Mouse (Mus musculus): ENCODE measurements around the gene Bglap. TPM values are rescaled to one million over a fixed set of nuclear protein-coding genes. Genes with fewer than 3 reads are reported as not detected.

Bglap gene
- total and polyA plus RNA-seq, 3 experiments: not detected

GRCm38 (mm10) chr3:88418016-88418415 lies 33.8 kb upstream of the Bglap start:
- Histone ChIP-seq H3K27me3 (replicated peaks) (no peaks in the 10 kb centered on the region), H3K4me3 (replicated peaks in 1 of 3; ENCODE audit: low read depth in 2 of 3, low read length in 2 of 3, poor library complexity in 1 of 3) (no peak overlapping the region), H3K79me2 (replicated peaks; ENCODE audit: control insufficient read depth, extremely low read depth, insufficient read depth, poor library complexity, severe bottlenecking) (peaks cover 7% of the 10 kb centered on the region; the same call in 1 of the 2 replicates), H3K9me3 (replicated peaks; ENCODE audit: low read length) (no peaks in the 10 kb centered on the region), H3K36me3 (replicated peaks in 1 of 2; ENCODE audit: control insufficient read depth in 1 of 2, insufficient read depth in 1 of 2, low read length in 1 of 2) (peaks cover 52 to 92% of the 10 kb centered on the region in 2 experiments), H3K27ac (ENCODE audit: insufficient read depth, low read depth) (no peak overlapping the region), H3K9ac (ENCODE audit: insufficient read depth, low read depth) (no peak overlapping the region), H3K4me1 (ENCODE audit: control insufficient read depth in 1 of 2, insufficient read depth in 2 of 2) (peaks cover 2 to 12% of the 10 kb centered on the region in 2 experiments; a peak in 2 of 4 replicates), H3K4me2 (ENCODE audit: insufficient read depth, low read depth, poor library complexity, severe bottlenecking) (no peak overlapping the region)
- DNase-seq (ENCODE audit: extremely low read depth): no peak
- TF ChIP-seq CHD1 (IDR thresholded peaks at IDR 0.05; ENCODE audit: low read depth, low read length) (no peak), TBP (conservative IDR thresholded peaks at IDR 0.05; ENCODE audit: low read depth, low read length) (no peak), PAX5 (IDR thresholded peaks at IDR 0.05; ENCODE audit: low read length) (no peak), ZKSCAN1 (IDR thresholded peaks at IDR 0.05; ENCODE audit: borderline replicate concordance, low read depth, low read length) (no peak), MXI1 (IDR thresholded peaks at IDR 0.05; ENCODE audit: low read depth, low read length) (no peak), CTCF (conservative IDR thresholded peaks at IDR 0.05 in 1 of 2, IDR thresholded peaks at IDR 0.05 in 1 of 2; ENCODE audit: low read depth in 2 of 2, low read length in 2 of 2) (no peak)
- in situ Hi-C loops (cut with MboI; ENCODE audit: low pct_ligation_motif_present, low pct_unique_long_range_greater_than_20kb, low sequenced_read_pairs) (no loop called here), dilution Hi-C loops (cut with MboI; ENCODE audit: extremely low pct_ligation_motif_present, extremely low pct_unique_long_range_greater_than_20kb, low sequenced_read_pairs) (no loop called here)

- no peak overlapping the region for H3K27ac ChIP-seq (ENCODE audit: insufficient read depth, low read depth)
- H3K9ac ChIP-seq (ENCODE audit: insufficient read depth, low read depth): no peak overlapping the region
- no peak overlapping the region for H3K4me3 ChIP-seq (replicated peaks in 1 of 3; ENCODE audit: low read depth in 2 of 3, low read length in 2 of 3, poor library complexity in 1 of 3)
- peaks cover 57 to 93% of the 10 kb centered on the region in 2 experiments for H3K36me3 ChIP-seq (replicated peaks in 1 of 2; ENCODE audit: control insufficient read depth in 1 of 2, insufficient read depth in 1 of 2, low read length in 1 of 2)
- dilution Hi-C loops (cut with MboI; ENCODE audit: extremely low pct_ligation_motif_present, extremely low pct_unique_long_range_greater_than_20kb, low sequenced_read_pairs): no loop called here
- H3K79me2 ChIP-seq (replicated peaks; ENCODE audit: control insufficient read depth, extremely low read depth, insufficient read depth, poor library complexity, severe bottlenecking): no peaks in the 10 kb centered on the region; the same call in 1 of the 2 replicates
- TF ChIP-seq NRF1 (IDR thresholded peaks at IDR 0.05; ENCODE audit: low read depth, low read length): no peak
- no peak for TF ChIP-seq UBTF (IDR thresholded peaks at IDR 0.05; ENCODE audit: low read depth, low read length)
- TF ChIP-seq ZNF384 (IDR thresholded peaks at IDR 0.05; ENCODE audit: low read depth, low read length): no peak
- no peak for TF ChIP-seq BHLHE40 (IDR thresholded peaks at IDR 0.05; ENCODE audit: low read depth, low read length)
- TF ChIP-seq ELF1 (IDR thresholded peaks at IDR 0.05; ENCODE audit: low read depth, low read length): no peak
- TF ChIP-seq CHD1 (IDR thresholded peaks at IDR 0.05; ENCODE audit: low read depth, low read length): no peak
- no peak for TF ChIP-seq RAD21 (IDR thresholded peaks at IDR 0.05; ENCODE audit: low read depth, low read length)
- no peak for TF ChIP-seq ZMIZ1 (IDR thresholded peaks at IDR 0.05; ENCODE audit: low read depth, low read length)
- no peak for TF ChIP-seq ZKSCAN1 (IDR thresholded peaks at IDR 0.05; ENCODE audit: borderline replicate concordance, low read depth, low read length)
- TF ChIP-seq JUND (conservative IDR thresholded peaks at IDR 0.05; ENCODE audit: low read depth, low read length): no peak
- TF ChIP-seq CTCF (conservative IDR thresholded peaks at IDR 0.05 in 1 of 2, IDR thresholded peaks at IDR 0.05 in 1 of 2; ENCODE audit: low read depth in 2 of 2, low read length in 2 of 2): no peak
- no peak for TF ChIP-seq ETS1 (conservative IDR thresholded peaks at IDR 0.05; ENCODE audit: low read depth, low read length)
- no peak for TF ChIP-seq TBP (conservative IDR thresholded peaks at IDR 0.05; ENCODE audit: low read depth, low read length)
- no peak for TF ChIP-seq MAFK (IDR thresholded peaks at IDR 0.05; ENCODE audit: insufficient replicate concordance, low read length)
- TF ChIP-seq EP300 (IDR thresholded peaks at IDR 0.05; ENCODE audit: low read length): no peak
- no peaks in the 10 kb centered on the region for H3K27me3 ChIP-seq (replicated peaks)
- DNase-seq (ENCODE audit: extremely low read depth): no peak
- H3K4me2 ChIP-seq (ENCODE audit: insufficient read depth, low read depth, poor library complexity, severe bottlenecking): no peak overlapping the region
- in situ Hi-C loops (cut with MboI; ENCODE audit: low pct_ligation_motif_present, low pct_unique_long_range_greater_than_20kb, low sequenced_read_pairs): no loop called here
- H3K4me1 ChIP-seq (ENCODE audit: control insufficient read depth in 1 of 2, insufficient read depth in 2 of 2): peaks cover 0 to 8% of the 10 kb centered on the region in 2 experiments; a peak in 2 of 4 replicates
- no peaks in the 10 kb centered on the region for H3K9me3 ChIP-seq (replicated peaks; ENCODE audit: low read length)
Measured at GRCm38 (mm10) chr3:88415668-88416067, 31.4 kb upstream of the Bglap start.

Data from CH12.LX (cell line).